Mouse (Mus musculus) frontal cortex, adult 2 months (tissue): ENCODE measurements at regions not wholly inside any gene's neighbourhood (a gene's known extent, or its start where the extent isn't known, plus 50 kb on each side); places are given as distances from the start of the nearest gene placed in this dataset.

Experiments used
- DNase-seq, 2 experiments: peaks; one replicate each; pipeline ENCODE4 v3.0.0; 2022; ENCODE audit warnings: low spot score in 1 of 2; ENCODE audit errors: extremely low spot score in 1 of 2

- DNase-seq = no peak
Measured at GRCm38 (mm10) chr2:27812946-27813345, 73.3 kb upstream of the Col5a1 start.

DNA sequence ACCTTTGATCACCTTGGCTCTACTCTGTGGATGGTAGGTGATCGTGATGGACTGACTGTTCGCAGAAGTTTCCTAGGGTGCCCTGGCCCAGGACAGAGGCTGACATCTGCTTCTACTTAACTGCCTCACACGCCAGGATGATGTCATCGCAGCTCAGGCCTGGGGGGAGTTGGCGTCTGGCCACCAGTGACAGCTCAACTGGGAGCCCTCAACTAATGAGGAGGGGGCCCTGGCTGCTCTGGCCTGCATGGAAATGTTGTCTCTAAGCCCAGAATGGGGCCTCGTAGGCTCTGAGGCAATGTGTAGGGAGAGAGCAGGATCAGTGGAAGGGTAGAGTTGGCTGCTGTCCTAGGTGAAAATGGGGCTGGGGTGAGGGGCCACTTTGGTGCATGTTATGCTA lies 72.9 kb upstream of the Col5a1 start:
- DNase-seq = no peak

DNA sequence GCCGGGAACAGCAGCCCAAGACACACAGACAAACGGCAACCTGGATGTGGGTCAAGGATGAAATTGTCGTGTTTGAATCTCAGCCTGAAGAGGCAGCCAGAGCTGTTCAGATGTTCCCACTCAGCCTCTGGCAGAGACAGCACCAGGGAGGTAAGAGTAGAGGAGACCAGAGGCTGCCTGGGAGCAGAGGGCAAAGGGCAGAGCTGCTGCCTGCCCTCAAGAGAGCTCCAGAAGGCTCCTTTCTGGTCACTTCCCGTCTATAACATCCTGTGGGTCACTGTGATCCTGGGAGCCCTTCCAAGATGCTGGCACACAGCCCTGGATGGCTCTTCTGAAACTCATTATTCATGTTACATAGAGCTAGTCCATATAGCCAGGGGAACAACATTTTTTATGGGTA lies 67.6 kb upstream of the Col5a1 start:
- DNase-seq = no peak

- no peak for DNase-seq
Measured at GRCm38 (mm10) chr2:27826826-27827225, 59.4 kb upstream of the Col5a1 start.

DNA sequence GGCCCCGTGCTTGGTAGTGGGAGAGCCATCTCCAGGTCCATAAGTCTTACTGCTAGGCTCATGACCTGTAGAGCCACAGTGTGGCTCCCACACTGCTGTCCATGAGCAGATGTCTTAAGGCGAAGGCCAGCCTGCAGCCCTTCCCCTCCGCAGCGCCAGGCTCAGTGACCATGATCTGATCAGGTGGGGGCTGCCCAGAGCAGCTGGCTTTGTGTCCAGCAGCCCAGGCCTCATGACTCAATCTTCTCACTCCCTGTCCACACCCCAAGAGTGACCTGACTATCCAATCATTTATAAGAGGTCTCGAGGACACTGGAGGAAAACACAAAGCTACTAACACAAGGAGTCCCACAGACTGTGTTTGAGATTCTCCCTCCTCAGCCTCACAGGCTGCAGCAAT lies 58.6 kb upstream of the Col5a1 start:
- no peak for DNase-seq

DNA sequence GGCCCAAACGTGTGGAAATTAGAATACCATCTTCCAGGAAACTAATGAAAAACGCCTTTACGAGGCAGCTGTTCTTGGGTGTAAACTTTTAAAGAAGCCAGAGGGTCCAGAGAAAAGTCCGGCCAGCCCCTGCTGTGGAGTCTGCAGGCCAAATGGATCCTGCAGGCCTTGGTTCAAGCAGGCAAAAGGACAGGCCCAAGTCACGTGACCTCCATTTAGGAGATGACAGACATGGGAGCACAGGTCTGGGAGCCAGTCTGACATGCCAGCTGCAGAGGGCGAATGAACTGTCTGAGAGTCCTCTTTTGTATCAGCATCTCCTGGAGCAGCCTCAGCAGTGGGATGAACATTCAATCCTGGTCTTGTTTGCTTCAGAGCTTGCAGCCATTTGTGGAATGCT lies 58.0 kb upstream of the Col5a1 start:
- DNase-seq = no peak

GRCm38 (mm10) chr2:27829551-27829950 lies 56.7 kb upstream of the Col5a1 start:
- no peak for DNase-seq

DNA sequence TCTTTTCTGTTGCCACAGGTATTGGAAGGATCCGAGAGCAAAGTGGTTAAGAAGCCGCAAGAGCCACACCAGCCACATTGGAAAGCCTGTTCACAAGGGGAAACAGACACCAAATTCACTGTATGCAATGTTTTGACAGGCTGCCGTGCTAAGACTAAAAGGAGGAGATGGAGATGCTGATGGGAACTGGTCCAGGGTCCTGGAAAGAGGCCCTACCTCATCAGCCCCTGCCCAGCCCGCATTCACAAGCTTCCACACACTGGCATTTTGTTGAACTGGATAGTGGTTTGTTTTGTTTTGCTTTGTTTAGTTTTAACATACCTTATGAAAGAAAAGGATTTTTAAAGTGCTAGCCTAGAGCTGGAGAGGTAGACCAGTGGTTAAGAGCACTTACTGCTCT lies 51.3 kb upstream of the Col5a1 start:
- no peak for DNase-seq

- DNase-seq = peak; percentile 28 to 69
Measured at GRCm38 (mm10) chr2:27835758-27836460, 50.3 kb upstream of the Col5a1 start.
